Mouse (Mus musculus): ENCODE measurements around the gene Sel1l2. TPM values are rescaled to one million over a fixed set of nuclear protein-coding genes. Genes with fewer than 3 reads are reported as not detected.

Sel1l2 gene
- total RNA-seq (2012; rRNA removed) (not detected in 2 replicates), polyA plus RNA-seq (2012; ENCODE audit: insufficient read depth in 1 of 2, insufficient read length in 2 of 2, low read depth in 1 of 2, low replicate concordance in 2 of 2, missing spikeins in 1 of 2) (not detected)

DNA sequence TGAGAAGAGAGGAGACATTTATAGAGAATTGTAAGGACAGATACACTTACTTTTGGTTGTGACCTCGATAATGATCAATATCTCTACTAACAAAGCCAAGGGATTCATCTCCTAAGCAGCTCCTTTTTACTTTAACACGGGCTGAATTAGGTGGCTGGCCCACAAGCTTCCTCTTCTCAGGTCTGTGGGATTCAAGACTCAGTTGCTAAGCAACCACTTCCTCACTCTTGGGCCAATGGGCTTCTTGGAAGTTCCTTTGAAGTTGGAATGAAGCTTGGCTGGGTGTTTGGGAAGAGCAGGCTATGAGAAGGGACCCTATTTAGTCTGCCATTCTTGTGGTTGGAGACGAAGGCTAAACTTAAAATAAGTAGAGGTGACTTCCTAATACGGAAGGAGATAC, at the start of gene Sel1l2:
TSS of gene Sel1l2 (minus strand) at position 182 of the 400 bp plus-strand sequence.
- no peaks in the 10 kb centered on the region for H3K36me3 ChIP-seq (ENCODE audit: control insufficient read depth in 1 of 2, insufficient read depth in 2 of 2, low read length in 2 of 2)
- no peak within 1 kb of the TSS for H3K4me3 ChIP-seq (ENCODE audit: control insufficient read depth in 1 of 2, insufficient read depth in 1 of 2, low read depth in 2 of 2, low read length in 2 of 2)
- TF ChIP-seq USF1 (IDR thresholded peaks at IDR 0.05; ENCODE audit: low read depth, low read length) (no peak), ZNF384 (IDR thresholded peaks at IDR 0.05; ENCODE audit: low read depth, low read length) (no peak), CHD1 (IDR thresholded peaks at IDR 0.05; ENCODE audit: low read depth, low read length) (no peak), HCFC1 (IDR thresholded peaks at IDR 0.05; ENCODE audit: low read depth, low read length) (no peak), USF2 (IDR thresholded peaks at IDR 0.05; ENCODE audit: borderline replicate concordance in 1 of 2, insufficient read depth in 1 of 2, low read depth in 1 of 2, low read length in 2 of 2) (no peak), EP300 (IDR thresholded peaks at IDR 0.05; ENCODE audit: low read depth in 1 of 2, low read length in 2 of 2) (no peak), MAX (IDR thresholded peaks at IDR 0.05; ENCODE audit: low read length) (no peak), ETS1 (IDR thresholded peaks at IDR 0.05; ENCODE audit: low read depth, low read length) (no peak), ZKSCAN1 (IDR thresholded peaks at IDR 0.05; ENCODE audit: low read depth, low read length) (no peak), BHLHE40 (IDR thresholded peaks at IDR 0.05; ENCODE audit: borderline replicate concordance, low read depth, low read length) (no peak)
- H3K27ac ChIP-seq (ENCODE audit: control insufficient read depth, low read depth, low read length) = no peak within 1 kb of the TSS
- no peaks in the 10 kb centered on the region for H3K9me3 ChIP-seq (replicated peaks; ENCODE audit: insufficient read depth, low read length)
- no peak for DNase-seq (ENCODE audit: low read depth, low spot score)
- H3K9ac ChIP-seq (ENCODE audit: control insufficient read depth, low read depth, low read length, poor library complexity, severe bottlenecking) = no peak within 1 kb of the TSS
- no peaks in the 10 kb centered on the region for H3K4me1 ChIP-seq (ENCODE audit: control insufficient read depth in 1 of 2, insufficient read depth in 2 of 2, low read length in 2 of 2)
- H3K27me3 ChIP-seq (ENCODE audit: control insufficient read depth in 1 of 2, insufficient read depth in 2 of 2, low read length in 2 of 2) = no peaks in the 10 kb centered on the region
- no peaks in the 10 kb centered on the region for H3K79me2 ChIP-seq (ENCODE audit: control insufficient read depth, insufficient read depth, low read length, poor library complexity)

GRCm38 (mm10) chr2:140439081-140439480, 49.6 kb upstream of the Sel1l2 start:
- TF ChIP-seq TCF12 (IDR thresholded peaks at IDR 0.05; ENCODE audit: low read depth, low read length) (no peak), CHD1 (IDR thresholded peaks at IDR 0.05; ENCODE audit: low read depth, low read length) (no peak), USF1 (IDR thresholded peaks at IDR 0.05; ENCODE audit: low read depth, low read length) (no peak), CTCF (IDR thresholded peaks at IDR 0.05 in 2 of 3, conservative IDR thresholded peaks at IDR 0.05 in 1 of 3; ENCODE audit: control insufficient read depth in 1 of 3, insufficient read depth in 1 of 3, low read depth in 2 of 3, low read length in 3 of 3, poor library complexity in 1 of 3, severe bottlenecking in 1 of 3) (no peak), MAFK (IDR thresholded peaks at IDR 0.05; ENCODE audit: borderline replicate concordance, low read depth, low read length) (no peak), ZC3H11A (IDR thresholded peaks at IDR 0.05; ENCODE audit: low read depth, low read length) (no peak), NELFE (IDR thresholded peaks at IDR 0.05; ENCODE audit: low read depth, low read length) (no peak), ZNF384 (IDR thresholded peaks at IDR 0.05; ENCODE audit: low read depth, low read length) (no peak), ETS1 (IDR thresholded peaks at IDR 0.05; ENCODE audit: low read depth, low read length) (no peak), HCFC1 (IDR thresholded peaks at IDR 0.05; ENCODE audit: low read depth, low read length) (no peak)
- no peak overlapping the region for H3K27ac ChIP-seq (ENCODE audit: control insufficient read depth, low read depth, low read length)

More at GRCm38 (mm10) chr2:140439081-140439480, 49.6 kb upstream of the Sel1l2 start:
- no peaks in the 10 kb centered on the region for H3K27me3 ChIP-seq (ENCODE audit: control insufficient read depth in 1 of 2, insufficient read depth in 2 of 2, low read length in 2 of 2)
- no peak overlapping the region for H3K4me3 ChIP-seq (ENCODE audit: control insufficient read depth in 1 of 2, insufficient read depth in 1 of 2, low read depth in 2 of 2, low read length in 2 of 2)
- H3K9me3 ChIP-seq (replicated peaks; ENCODE audit: insufficient read depth, low read length) = no peaks in the 10 kb centered on the region
- DNase-seq (ENCODE audit: low read depth, low spot score) = no peak
- H3K9ac ChIP-seq (ENCODE audit: control insufficient read depth, low read depth, low read length, poor library complexity, severe bottlenecking) = no peak overlapping the region
- no peaks in the 10 kb centered on the region for H3K36me3 ChIP-seq (ENCODE audit: control insufficient read depth in 1 of 2, insufficient read depth in 2 of 2, low read length in 2 of 2)
- H3K4me1 ChIP-seq (ENCODE audit: control insufficient read depth in 1 of 2, insufficient read depth in 2 of 2, low read length in 2 of 2) = no peaks in the 10 kb centered on the region
- H3K79me2 ChIP-seq (ENCODE audit: control insufficient read depth, insufficient read depth, low read length, poor library complexity) = no peaks in the 10 kb centered on the region
